7 mouse cellular contexts compared by ENCODE assay signal in the genomic region with DNA sequence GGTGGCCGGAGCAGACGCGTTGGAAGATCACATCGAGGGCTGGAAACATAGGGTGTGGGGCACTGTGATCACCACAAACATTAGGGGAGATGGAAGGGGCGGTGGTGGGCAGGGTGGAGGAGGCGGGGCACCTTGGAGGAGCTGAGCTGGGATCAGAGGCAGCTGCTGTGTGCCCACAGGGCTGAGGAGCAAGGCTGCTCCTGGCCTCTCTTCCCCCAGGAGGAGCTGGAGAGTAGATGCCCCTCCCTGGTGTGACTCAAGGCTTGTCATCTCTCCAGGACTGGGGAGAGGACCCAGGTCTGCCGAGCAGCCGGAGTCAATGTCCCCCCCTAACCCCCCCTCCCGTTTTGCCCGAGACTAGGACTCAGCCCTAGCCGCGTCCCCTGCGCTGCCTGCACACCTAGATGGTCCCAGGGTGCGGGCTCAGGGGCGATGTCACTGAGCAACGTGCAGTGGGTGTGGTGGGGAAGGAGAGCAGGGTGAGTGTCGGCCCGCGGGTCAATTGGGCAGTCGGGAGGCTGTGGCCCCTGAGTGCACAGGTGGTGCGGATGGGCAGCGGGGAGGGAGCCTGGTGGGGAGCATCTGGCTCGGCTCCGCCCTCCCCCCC. TPM values are rescaled to one million over a fixed set of nuclear protein-coding genes. Genes with fewer than 3 reads are reported as not detected.
DNase-seq lines count a peak whose midpoint lies in the region; ATAC-seq lines count a peak whose summit lies in the region.

No protein-coding gene starts in this region.

- no peak for DNase-seq in kidney, adult 18-20 months
- DNase-seq in intestine, embryonic 14.5 days (ENCODE audit: low spot score): no peak
- DNase-seq in testis, postnatal 14 days (ENCODE audit: low spot score): no peak
- DNase-seq in right cerebral cortex, adult 18-20 months: no peak

- H3K27ac ChIP-seq in kidney, embryonic 16.5 days (ENCODE audit: low read length): no peak overlapping the region
- H3K27ac ChIP-seq in forebrain, embryonic 12.5 days: no peak overlapping the region
- H3K27ac ChIP-seq in intestine, embryonic 14.5 days (ENCODE audit: low read depth): no peak overlapping the region
- no peak overlapping the region for H3K27ac ChIP-seq in neural tube, embryonic 15.5 days (replicated peaks)

- peaks cover 40% of the 10 kb centered on the region for H3K27me3 ChIP-seq in kidney, embryonic 16.5 days (ENCODE audit: insufficient read depth, low read length)
- peaks cover 49% of the 10 kb centered on the region for H3K27me3 ChIP-seq in forebrain, embryonic 12.5 days
- peaks cover 18% of the 10 kb centered on the region for H3K27me3 ChIP-seq in intestine, embryonic 14.5 days (replicated peaks; ENCODE audit: control insufficient read depth, insufficient read depth, low read length)
- H3K27me3 ChIP-seq in neural tube, embryonic 15.5 days (replicated peaks): peaks cover 47% of the 10 kb centered on the region

- no peaks in the 10 kb centered on the region for H3K36me3 ChIP-seq in kidney, embryonic 16.5 days (ENCODE audit: insufficient read depth, low read length)
- H3K36me3 ChIP-seq in forebrain, embryonic 12.5 days (replicated peaks): no peaks in the 10 kb centered on the region
- no peaks in the 10 kb centered on the region for H3K36me3 ChIP-seq in intestine, embryonic 14.5 days (ENCODE audit: control insufficient read depth, insufficient read depth, low read length)
- H3K36me3 ChIP-seq in neural tube, embryonic 15.5 days: no peaks in the 10 kb centered on the region

- no peaks in the 10 kb centered on the region for H3K9me3 ChIP-seq in kidney, embryonic 16.5 days (ENCODE audit: low read length)
- no peaks in the 10 kb centered on the region for H3K9me3 ChIP-seq in forebrain, embryonic 12.5 days
- H3K9me3 ChIP-seq in intestine, embryonic 14.5 days (ENCODE audit: control insufficient read depth, low read length): no peaks in the 10 kb centered on the region
- no peaks in the 10 kb centered on the region for H3K9me3 ChIP-seq in neural tube, embryonic 15.5 days (replicated peaks)

- H3K4me2 ChIP-seq in kidney, embryonic 16.5 days (replicated peaks; ENCODE audit: low read depth, low read length): peak overlapping the region; percentile 35
- H3K4me2 ChIP-seq in forebrain, embryonic 12.5 days: peak overlapping the region; percentile 44
- H3K4me2 ChIP-seq in intestine, embryonic 14.5 days (ENCODE audit: low read length): peak overlapping the region; percentile 25; the same call in 1 of the 2 replicates
- peak overlapping the region; percentile 48 for H3K4me2 ChIP-seq in neural tube, embryonic 15.5 days

- no peaks in the 10 kb centered on the region for H3K4me1 ChIP-seq in kidney, embryonic 16.5 days (ENCODE audit: insufficient read depth, low read length)
- no peaks in the 10 kb centered on the region for H3K4me1 ChIP-seq in forebrain, embryonic 12.5 days
- H3K4me1 ChIP-seq in intestine, embryonic 14.5 days (replicated peaks; ENCODE audit: control insufficient read depth, insufficient read depth, low read length): no peaks in the 10 kb centered on the region
- H3K4me1 ChIP-seq in neural tube, embryonic 15.5 days: no peaks in the 10 kb centered on the region

- ATAC-seq in kidney, embryonic 16.5 days (ENCODE audit: low FRiP score, low TSS enrichment): no peak
- ATAC-seq in forebrain, embryonic 12.5 days (ENCODE audit: low FRiP score): 0 out of 2 replicates have a peak, but pooled peaks have one; percentile 23
- ATAC-seq in intestine, embryonic 14.5 days (replicated peaks; ENCODE audit: low FRiP score, low TSS enrichment, low read depth): no peak
- ATAC-seq in neural tube, embryonic 15.5 days (ENCODE audit: low FRiP score): no peak; the same call in 1 of the 2 replicates

- peak overlapping the region; percentile 19 for H3K4me3 ChIP-seq in kidney, embryonic 16.5 days (ENCODE audit: low read length)
- peak overlapping the region; percentile 14; the same call in 1 of the 2 replicates for H3K4me3 ChIP-seq in forebrain, embryonic 12.5 days (replicated peaks)
- no peak overlapping the region for H3K4me3 ChIP-seq in intestine, embryonic 14.5 days (ENCODE audit: low read depth, low read length)
- H3K4me3 ChIP-seq in neural tube, embryonic 15.5 days (replicated peaks): peak overlapping the region; percentile 5; the same call in 1 of the 2 replicates

- 31% methylated on average over 24 of the region's 24 CpGs for WGBS in kidney, embryonic 16.5 days
- 31% methylated on average over 24 of the region's 24 CpGs for WGBS in forebrain, embryonic 12.5 days
- 27% methylated on average over 21 of the region's 24 CpGs for WGBS in intestine, embryonic 14.5 days
- WGBS in neural tube, embryonic 15.5 days: 31% methylated on average over 24 of the region's 24 CpGs

- no peak overlapping the region for H3K9ac ChIP-seq in kidney, embryonic 16.5 days (replicated peaks; ENCODE audit: low read length)
- H3K9ac ChIP-seq in forebrain, embryonic 12.5 days: no peak overlapping the region
- no peak overlapping the region for H3K9ac ChIP-seq in intestine, embryonic 14.5 days (ENCODE audit: low read length)
- H3K9ac ChIP-seq in neural tube, embryonic 15.5 days (replicated peaks): no peak overlapping the region

RNA-seq across cellular contexts. Expression of a gene that starts 57.6 kb away (rescaled TPM):
- 12.8 and 14.4 TPM in 2 replicates for polyA plus RNA-seq in kidney, embryonic 16.5 days (2015; fragmentation: Nextera tagmentation; extraction: Ambion mirVana)
- polyA plus RNA-seq in forebrain, embryonic 12.5 days (2016; fragmentation: Nextera tagmentation; extraction: Ambion mirVana): 14.3 and 14.8 TPM in 2 replicates
- polyA plus RNA-seq in intestine, embryonic 14.5 days (2014; fragmentation: Nextera tagmentation; extraction: Ambion mirVana): 9.6 and 11.1 TPM in 2 replicates
- polyA plus RNA-seq in neural tube, embryonic 15.5 days (2015; fragmentation: Nextera tagmentation; extraction: Ambion mirVana): 19.1 and 20.3 TPM in 2 replicates
